Mouse (Mus musculus): Measurements from ENCODE around the gene Pabpn1.

Gene Pabpn1

GRCm38 (mm10) chr14:54892200-54892599 lies at the start of gene Pabpn1:
TSS of gene Pabpn1 (plus strand) at chr14:54892500.
- no peak for DNase-seq

DNA sequence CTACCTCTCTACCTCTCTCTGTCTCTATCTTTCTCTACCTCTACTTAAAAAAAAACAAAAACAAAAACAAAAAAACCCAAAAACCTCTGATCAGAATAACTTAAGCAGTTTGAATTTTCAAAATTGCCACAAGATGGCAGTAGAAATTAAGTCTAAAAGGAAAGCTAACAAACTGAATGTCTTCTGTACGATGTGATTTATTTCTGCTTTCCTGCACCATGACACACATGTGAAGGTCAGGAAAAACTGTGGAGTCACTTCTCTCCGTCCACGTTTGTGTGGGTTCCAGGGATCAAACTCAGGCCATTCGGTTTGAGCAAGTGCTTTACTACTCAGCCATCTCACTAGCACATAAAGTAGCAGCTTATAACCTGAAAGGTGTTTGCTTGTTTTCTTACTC lies 48.8 kb upstream of the Pabpn1 start:
- no peak for DNase-seq

GRCm38 (mm10) chr14:54855726-54856125 lies 36.6 kb upstream of the Pabpn1 start:
- no peak for DNase-seq

DNA sequence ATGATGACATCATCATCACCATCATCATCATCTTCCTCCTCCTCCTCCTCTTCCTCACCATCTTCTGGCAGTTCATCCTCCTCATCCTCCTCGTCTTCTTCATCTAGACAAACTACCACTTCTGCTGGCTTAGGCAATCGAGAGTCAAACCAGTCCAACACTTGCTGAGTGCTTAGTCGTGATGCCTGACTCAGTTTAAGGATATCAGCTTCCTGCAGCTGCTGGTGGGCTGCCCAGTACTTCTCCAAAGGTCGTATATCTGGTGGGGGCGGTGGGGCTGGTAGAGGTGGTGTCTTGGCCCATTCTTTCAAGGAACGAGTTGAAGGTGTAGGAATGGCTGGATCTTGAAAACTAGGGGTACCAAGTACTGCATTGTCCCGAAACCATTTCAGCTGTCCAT lies 35.6 kb upstream of the Pabpn1 start:
- DNase-seq = no peak

DNA sequence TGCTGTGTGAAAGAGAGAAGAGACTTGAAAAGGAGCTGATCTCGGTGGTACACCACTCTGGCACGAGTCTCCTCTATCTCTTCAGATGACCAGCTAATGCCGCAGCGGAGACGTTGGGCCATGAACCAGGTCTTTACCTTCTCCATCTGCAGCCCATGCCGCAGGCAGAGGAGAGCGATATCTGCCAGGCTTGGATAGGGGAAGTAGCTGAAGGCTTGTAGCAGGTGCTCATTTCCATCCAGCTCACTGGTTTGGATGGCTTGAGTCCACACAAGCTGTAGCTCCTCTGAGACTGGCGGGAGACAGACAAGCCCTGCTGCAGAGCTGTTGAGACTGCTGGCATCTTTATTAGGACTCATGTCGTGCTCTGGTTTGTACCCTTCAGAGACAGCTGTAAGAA lies 34.4 kb upstream of the Pabpn1 start:
- no peak for DNase-seq

DNA sequence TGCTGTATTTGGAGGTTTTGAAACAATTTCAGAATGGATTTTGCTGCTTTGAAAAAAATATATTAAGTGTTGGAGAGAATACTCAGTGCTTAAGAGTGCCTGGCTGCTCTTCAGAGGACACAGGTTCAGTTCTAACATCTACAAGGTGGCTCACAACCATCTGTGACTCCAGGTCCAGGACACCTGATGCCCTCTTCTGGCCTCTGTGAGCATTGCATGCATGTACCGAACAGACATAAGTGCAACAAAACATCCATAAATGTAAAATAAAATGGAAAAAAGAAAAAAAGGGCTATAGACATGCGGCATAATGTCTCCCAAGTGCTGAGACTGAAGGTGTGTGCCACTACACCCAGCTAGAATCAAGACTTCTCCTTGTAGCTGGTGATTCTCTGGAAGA lies 31.8 kb upstream of the Pabpn1 start:
- peak; percentile 56 for DNase-seq

DNA sequence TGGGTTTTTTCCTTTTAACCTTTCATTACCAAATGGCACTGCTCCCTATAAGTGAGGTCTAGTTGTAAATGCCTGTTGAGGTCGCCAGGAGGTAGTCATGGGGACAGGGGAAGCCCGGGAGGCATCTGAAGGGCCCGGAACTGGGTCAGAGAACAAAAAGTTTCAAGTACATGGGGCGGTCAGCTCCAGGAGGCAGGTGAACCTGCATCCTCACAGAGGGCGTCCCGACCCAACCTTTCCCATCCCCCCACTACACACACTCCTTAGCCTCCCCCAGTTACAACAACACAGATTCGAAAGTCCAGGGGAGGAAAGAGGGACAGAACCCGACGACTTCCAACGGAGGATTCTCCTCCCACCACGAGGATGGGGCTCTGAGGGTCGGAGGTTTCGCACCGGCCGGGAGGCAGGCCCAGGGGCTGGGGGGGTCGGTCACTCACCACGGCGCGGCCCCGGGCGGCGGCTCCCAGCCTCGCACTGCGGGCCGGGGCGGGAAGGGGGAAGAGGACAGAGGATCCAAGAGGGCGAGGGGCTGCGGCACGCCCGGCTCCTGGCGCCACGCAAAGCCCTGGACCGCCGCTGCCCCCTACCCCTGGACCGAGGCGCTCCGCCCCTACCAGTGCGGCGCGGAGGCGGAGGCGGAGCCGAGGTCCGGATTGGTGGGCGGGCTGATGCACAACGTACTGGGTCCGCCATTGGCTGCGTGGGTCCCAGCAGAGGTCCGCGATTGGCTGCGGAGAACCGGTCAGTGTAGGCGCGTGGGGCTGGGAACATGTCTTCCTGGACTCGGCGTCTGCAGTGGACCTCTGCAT lies 28.6 kb upstream of the Pabpn1 start:
- DNase-seq = peak; percentile 95

GRCm38 (mm10) chr14:54864313-54865036 lies 27.8 kb upstream of the Pabpn1 start:
- DNase-seq = peak; percentile 17

DNA sequence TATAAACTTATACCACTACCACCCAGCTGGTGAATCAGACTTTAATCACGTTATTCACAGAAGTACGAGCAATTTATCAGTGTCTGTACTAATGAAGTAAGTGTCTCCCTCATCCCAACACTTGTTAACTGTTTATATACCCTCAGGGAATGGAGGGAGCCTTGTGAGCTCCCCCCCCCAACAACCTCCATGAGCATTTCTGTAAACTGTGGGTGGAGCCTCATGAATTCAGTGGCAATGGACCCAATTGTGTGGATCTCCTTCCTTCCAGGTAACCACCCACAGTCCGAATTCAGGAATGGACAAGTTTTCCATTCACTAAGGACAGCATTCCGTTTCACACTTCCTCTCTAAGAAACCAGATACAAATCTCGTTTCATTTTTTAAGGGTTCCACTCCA lies 26.7 kb upstream of the Pabpn1 start:
- no peak for DNase-seq

DNA sequence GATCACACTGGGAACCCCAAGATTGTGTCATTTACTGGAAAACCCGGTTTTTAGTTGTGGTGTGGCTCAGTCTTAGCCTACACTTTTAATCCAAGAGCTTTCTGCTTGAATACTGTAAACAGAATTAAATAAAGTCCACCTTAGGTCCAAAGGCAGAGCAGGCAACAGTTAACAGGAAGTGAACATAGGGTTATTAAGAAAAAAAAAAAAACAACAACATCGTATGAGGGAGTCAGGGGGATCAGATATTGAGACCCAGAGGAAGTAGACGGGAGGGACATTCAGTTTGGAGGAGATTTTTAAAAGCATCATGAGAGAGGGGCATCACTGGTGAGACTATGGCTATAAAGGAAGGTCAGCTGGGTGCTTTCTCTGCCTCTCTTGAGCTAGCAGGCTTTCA lies 26.0 kb upstream of the Pabpn1 start:
- no peak for DNase-seq

GRCm38 (mm10) chr14:54866936-54867335 lies 25.4 kb upstream of the Pabpn1 start:
- DNase-seq = peak; percentile 52

GRCm38 (mm10) chr14:54868026-54868425 lies 24.3 kb upstream of the Pabpn1 start:
- no peak for DNase-seq

GRCm38 (mm10) chr14:54870861-54871260 lies 21.4 kb upstream of the Pabpn1 start, which contains the start of gene Homez:
TSS of gene Homez (minus strand) at chr14:54870961.
- no peak for DNase-seq

- no peak for DNase-seq
Observed at GRCm38 (mm10) chr14:54874165-54874564, 18.1 kb upstream of the Pabpn1 start.

DNA sequence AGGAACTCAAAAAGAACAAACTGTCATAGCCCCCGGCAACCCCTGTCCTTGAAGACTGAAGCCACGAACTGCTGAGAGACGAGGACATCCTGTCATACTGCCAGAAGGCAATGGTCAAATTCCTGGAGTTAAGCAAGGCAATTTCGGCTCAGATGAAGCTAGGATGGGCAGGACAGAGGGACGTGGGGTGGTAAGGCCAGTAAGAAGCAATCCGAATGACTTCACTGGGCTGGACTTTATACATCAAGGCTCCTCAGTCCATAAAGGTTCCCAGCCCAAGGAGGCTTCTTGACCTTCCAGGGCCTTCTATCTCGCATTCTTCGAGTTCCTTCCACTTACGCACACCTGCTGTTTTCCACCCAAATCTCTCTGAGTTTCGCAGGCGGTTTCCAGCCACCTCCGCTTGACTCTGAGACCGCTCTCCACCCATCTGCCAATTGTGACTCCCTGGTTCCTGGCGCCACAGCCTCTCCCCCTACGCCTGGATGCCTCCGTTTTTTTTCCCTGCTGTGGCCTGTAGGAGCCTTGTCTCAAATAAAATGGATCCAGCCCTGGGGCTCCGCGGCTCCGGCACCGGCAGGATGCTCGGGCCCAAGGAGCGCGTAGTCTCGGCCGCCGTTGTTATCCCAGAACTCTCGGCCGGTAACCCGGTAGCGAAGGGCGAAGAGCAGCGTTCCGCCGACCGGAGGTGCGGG lies 16.3 kb upstream of the Pabpn1 start:
- no peak for DNase-seq

- DNase-seq = peak; percentile 91
Observed at GRCm38 (mm10) chr14:54876539-54877047, 15.7 kb upstream of the Pabpn1 start.

DNA sequence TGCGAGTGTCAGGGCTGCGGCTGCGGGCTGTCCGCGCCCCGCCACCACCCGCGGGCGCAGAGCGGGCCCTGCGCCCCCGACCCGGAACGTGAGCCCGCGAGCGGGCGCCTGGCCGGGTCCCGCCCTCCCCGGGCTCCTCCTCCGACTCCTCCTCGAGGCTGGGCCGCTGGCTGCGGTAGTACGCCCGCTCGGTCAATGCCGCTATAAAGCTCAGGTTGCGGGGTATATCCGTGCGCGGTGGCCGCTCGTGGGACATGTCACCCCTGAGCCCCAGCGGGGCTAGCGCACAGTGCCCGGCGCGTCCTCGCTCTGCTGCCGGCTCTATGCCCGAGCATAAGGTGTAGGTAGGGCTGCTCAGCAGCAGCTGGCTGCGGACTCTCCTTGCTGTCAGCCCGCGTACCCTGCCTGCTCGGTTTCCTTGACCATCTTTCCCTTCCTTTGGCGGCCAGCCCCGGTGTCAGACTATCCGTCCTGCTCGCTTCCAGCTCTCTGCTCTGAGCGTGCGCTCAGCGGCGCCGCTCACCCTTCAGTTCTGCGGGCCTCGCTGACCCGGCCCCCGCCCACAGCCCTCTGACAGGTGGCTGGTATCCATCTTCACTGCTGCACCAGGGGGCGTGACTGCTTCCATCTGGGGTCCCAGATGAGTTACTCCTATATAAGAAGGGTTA lies 15.1 kb upstream of the Pabpn1 start, which contains the start of gene Ppp1r3e:
Ppp1r3e (minus strand) TSS at position 503 of the 668 bp plus-strand sequence.
- DNase-seq = peak; percentile 79

DNA sequence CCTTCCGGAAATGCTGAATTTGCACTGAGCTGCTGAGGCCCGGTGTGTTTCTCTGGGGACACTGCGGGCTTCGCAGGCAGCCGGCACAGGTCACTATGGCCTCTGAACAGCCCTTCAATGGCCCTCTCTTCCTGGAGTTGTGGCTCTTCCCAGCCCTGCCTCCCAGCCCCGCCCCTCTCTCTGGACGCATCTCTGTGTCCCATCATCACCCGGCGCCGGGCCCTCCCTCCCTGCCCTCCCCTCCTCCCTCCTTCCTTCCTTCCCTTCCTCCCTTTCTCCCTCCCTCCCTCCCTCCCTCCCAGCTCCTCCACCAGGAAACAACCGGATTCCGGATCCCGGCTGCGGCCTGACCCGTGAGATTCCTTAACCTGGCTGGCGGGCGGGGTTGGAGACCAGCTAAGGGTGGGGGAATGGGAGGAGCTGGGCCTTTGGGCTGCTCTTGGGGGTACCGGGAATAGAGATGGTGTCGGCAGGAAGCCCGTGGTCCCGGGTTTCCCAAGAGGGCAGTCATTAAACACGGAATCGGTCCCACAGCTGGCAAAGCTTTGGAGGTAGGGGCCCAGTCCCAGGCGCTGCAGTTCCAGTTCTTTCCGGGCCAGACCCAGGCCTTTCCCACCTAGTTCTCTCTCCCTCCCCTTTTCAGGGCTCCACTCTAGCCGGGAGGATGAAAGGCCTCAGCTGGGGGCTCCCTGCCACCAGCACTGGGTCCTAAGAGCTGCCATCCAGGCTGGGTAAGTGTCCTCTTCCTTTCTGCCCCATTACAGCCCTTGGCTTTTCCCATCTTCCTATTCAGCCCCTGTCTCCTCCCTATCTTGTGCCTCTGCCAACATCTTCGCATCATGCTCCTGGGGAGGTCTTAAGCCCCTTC lies 8.9 kb upstream of the Pabpn1 start, which contains the start of the genes Bcl2l2 and Gm20521:
Bcl2l2 (plus strand) TSS at position 224 of the 868 bp plus-strand sequence.
Gm20521 (plus strand) TSS at position 288 of the 868 bp plus-strand sequence.
- DNase-seq = peak; percentile 88

DNA sequence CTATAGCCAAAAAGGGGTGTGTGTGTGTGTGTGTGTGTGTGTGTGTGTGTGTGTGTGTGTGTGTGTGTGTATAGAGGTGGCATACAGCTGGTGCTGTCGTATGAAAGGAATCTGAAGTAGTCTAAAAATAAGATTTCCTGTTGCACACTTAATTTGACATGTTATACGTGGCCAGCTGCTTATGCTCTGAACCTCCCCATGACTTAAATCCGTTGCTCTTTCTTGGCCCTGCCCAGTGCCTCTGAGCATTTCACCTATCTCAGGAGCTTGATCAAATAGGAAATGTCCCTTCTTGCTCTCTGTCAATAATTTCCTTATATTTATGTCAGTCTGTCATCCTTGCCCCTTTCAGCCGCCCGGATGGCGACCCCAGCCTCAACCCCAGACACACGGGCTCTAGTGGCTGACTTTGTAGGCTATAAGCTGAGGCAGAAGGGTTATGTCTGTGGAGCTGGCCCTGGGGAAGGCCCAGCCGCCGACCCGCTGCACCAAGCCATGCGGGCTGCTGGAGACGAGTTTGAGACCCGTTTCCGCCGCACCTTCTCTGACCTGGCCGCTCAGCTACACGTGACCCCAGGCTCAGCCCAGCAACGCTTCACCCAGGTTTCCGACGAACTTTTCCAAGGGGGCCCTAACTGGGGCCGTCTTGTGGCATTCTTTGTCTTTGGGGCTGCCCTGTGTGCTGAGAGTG lies 8.1 kb upstream of the Pabpn1 start:
- DNase-seq = no peak

- DNase-seq = no peak
Observed at GRCm38 (mm10) chr14:54885309-54885708, 7.0 kb upstream of the Pabpn1 start.

Data from liver (tissue).